Mouse (Mus musculus) heart, embryonic 10.5 days (tissue): ENCODE data around the gene Tbc1d14. TPM values are rescaled to one million over a fixed set of nuclear protein-coding genes. Genes with fewer than 3 reads are reported as not detected.

ENCODE experiments used
- DNase-seq: peaks from one replicate; pipeline ENCODE4 v3.0.0-alpha.2; 2017; ENCODE audit warnings: low spot score
- H3K27ac ChIP-seq: fragments of 300-500 bp; sonication (generic); 2 replicates; pipeline ENCODE4 v1.5.1; 2016; ENCODE audit warnings: mild to moderate bottlenecking
- H3K27me3 ChIP-seq: fragments of 300-500 bp; sonication (generic); 2 replicates; pipeline ENCODE4 v1.6.1; 2016; ENCODE audit warnings: mild to moderate bottlenecking; ENCODE audit not compliant: poor library complexity, insufficient read depth, severe bottlenecking
- H3K36me3 ChIP-seq: fragments of 300-500 bp; sonication (generic); 2 replicates; pipeline ENCODE4 v1.6.1; 2016; ENCODE audit warnings: mild to moderate bottlenecking, moderate library complexity
- H3K4me1 ChIP-seq: fragments of 300-500 bp; sonication (generic); 2 replicates; pipeline ENCODE4 v1.6.1; 2016; ENCODE audit warnings: mild to moderate bottlenecking
- H3K4me3 ChIP-seq: fragments of 300-500 bp; sonication (generic); 2 replicates; pipeline ENCODE4 v1.5.1; 2016; ENCODE audit warnings: mild to moderate bottlenecking, moderate library complexity
- H3K9me3 ChIP-seq: fragments of 300-500 bp; sonication (generic); 2 replicates; pipeline ENCODE4 v1.6.1; 2016; ENCODE audit warnings: mild to moderate bottlenecking, moderate library complexity
- WGBS: fragments of 180-500 bp; shearing (Covaris S2); methylation state at CpG from one replicate; pipeline ENCODE4 v1.1.7; 2016; 5-methylcytosine and 5-hydroxymethylcytosine counted together
- polyA plus RNA-seq: library from polyadenylated mRNA; unstranded; fragments of >200 nt; fragmentation: Nextera tagmentation; extraction: Ambion mirVana; gene quantifications from 2 replicates; pipeline ENCODE4 v1.2.1, GENCODE M21; 2016

Gene Tbc1d14
- polyA plus RNA-seq, 1 experiment from 2014 or later = 26.8 TPM

DNA sequence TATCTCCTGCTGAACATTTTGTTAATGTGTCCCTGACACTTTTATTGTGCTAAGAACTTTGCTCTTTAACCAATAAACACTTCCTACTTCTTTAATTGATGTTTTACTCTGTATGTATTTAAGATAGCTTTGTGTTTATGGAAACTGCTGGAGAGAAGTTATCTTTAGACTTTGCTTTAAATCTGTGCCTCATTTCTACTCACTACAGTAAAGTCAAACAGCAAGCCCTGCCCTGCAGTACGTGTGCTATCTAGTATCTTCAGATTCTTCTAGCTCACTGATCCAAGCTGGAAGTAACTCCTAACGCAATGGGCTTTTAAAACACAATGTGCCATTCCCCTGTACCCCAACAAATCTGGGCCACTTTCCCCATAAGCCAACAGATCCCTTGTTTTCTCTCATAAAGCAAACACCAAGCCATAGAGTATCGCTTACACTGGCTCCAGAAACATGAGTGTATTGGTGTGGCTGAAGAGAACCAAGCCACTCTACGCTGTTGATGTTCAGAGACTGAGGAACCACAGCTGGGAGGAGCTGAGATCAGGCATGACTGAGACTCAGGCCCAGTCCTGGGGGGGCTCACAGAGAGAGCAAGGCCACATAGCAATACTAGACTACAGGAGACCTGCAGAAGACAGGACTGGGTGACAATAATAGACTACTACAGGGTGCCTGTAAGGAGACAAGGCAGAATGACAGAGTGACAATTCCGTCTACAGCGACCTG, 33.4 kb downstream of the Tbc1d14 start:
- 78% methylated on average over 6 of the region's 6 CpGs for WGBS
- Histone ChIP-seq H3K4me3 (no peak overlapping the region), H3K4me1 (peaks cover 57% of the 10 kb centered on the region), H3K27ac (no peak overlapping the region), H3K27me3 (no peaks in the 10 kb centered on the region), H3K36me3 (no peaks in the 10 kb centered on the region), H3K9me3 (no peaks in the 10 kb centered on the region)
- no peak for DNase-seq

GRCm38 (mm10) chr5:36559106-36559505, 34.0 kb downstream of the Tbc1d14 start:
- 85% methylated on average over 5 of the region's 5 CpGs for WGBS
- Histone ChIP-seq H3K4me3 (no peak overlapping the region), H3K9me3 (no peaks in the 10 kb centered on the region), H3K36me3 (no peaks in the 10 kb centered on the region), H3K27ac (no peak overlapping the region), H3K4me1 (peaks cover 57% of the 10 kb centered on the region), H3K27me3 (no peaks in the 10 kb centered on the region)
- DNase-seq = no peak

DNA sequence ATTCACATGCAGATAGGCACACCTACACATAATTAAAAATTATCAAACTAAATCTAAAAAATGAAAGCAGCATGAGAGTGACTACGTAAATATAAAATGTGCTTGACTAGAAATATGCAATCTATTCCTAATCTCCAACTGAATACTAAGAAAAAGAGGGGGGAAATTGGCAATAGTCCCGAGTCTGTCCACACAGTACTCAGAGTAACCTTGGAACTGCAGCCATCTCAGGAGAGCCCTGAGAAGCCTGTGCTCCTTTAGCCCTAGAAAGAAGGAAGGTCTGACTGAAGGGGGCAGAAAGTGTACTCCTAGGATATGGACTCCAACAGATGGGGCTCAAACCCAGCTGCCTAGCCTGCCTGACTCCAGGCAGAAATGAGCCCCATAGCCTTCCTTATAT, 34.5 kb downstream of the Tbc1d14 start:
- 84% methylated on average over 2 of the region's 2 CpGs for WGBS
- no peaks in the 10 kb centered on the region for H3K27me3 ChIP-seq
- H3K36me3 ChIP-seq = no peaks in the 10 kb centered on the region
- DNase-seq = no peak
- H3K9me3 ChIP-seq = no peaks in the 10 kb centered on the region
- H3K4me3 ChIP-seq = no peak overlapping the region
- peaks cover 56% of the 10 kb centered on the region for H3K4me1 ChIP-seq
- H3K27ac ChIP-seq = no peak overlapping the region

- no peaks in the 10 kb centered on the region for H3K27me3 ChIP-seq
- no peak for DNase-seq
- H3K27ac ChIP-seq = no peak overlapping the region
- H3K4me1 ChIP-seq = peaks cover 56% of the 10 kb centered on the region
- no peak overlapping the region for H3K4me3 ChIP-seq
- H3K36me3 ChIP-seq = no peaks in the 10 kb centered on the region
- no peaks in the 10 kb centered on the region for H3K9me3 ChIP-seq
- WGBS = 59% methylated on average over 7 of the region's 7 CpGs
These were observed 35.3 kb downstream of the Tbc1d14 start for GRCm38 (mm10) chr5:36557584-36558308.

DNA sequence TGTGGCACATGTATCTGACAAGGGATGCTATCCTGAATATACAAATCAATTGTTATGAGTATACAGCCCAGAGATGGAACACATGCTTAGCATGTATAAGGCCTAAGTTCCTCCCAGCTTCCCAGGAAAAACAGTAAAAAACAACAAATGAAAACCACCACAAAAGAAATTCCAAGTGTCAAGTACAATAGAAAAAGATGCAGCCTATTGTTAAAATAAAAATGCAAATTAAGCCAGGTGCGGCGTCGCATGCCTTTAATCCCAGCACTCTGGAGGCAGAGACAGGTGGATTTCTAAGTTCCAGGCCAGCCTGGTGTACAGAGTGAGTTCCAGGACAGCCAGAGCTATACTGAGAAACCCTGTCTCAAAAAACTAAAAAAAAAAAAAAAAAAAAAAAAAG, 36.2 kb downstream of the Tbc1d14 start:
- no peak overlapping the region for H3K4me3 ChIP-seq
- H3K4me1 ChIP-seq = peaks cover 52% of the 10 kb centered on the region
- H3K36me3 ChIP-seq = no peaks in the 10 kb centered on the region
- H3K27me3 ChIP-seq = no peaks in the 10 kb centered on the region
- 83% methylated on average over 3 of the region's 3 CpGs for WGBS
- no peak for DNase-seq
- H3K27ac ChIP-seq = no peak overlapping the region
- H3K9me3 ChIP-seq = no peaks in the 10 kb centered on the region

DNA sequence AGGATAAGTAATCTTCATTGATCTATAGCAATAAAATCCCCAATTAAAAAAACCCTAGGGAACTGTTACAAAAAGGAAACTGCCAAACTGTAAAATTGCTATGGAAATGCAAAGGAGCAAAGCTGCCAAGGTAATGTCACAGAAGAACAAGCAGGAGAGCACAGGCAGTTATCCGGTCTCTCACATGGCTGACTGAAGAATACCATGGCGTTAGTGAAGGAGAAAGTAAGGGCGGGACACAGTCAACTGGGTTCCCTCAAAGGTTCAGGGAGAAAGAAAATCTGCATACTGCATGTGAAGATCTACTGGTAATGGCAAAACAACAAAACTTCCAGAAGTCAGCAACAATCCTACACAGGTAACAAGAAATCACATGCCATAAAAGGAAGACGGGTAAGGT, 36.8 kb downstream of the Tbc1d14 start:
- Histone ChIP-seq H3K4me1 (peaks cover 47% of the 10 kb centered on the region), H3K9me3 (no peaks in the 10 kb centered on the region), H3K4me3 (no peak overlapping the region), H3K27ac (no peak overlapping the region), H3K36me3 (no peaks in the 10 kb centered on the region), H3K27me3 (no peaks in the 10 kb centered on the region)
- no peak for DNase-seq
- WGBS = 78% methylated on average over 4 of the region's 4 CpGs

DNA sequence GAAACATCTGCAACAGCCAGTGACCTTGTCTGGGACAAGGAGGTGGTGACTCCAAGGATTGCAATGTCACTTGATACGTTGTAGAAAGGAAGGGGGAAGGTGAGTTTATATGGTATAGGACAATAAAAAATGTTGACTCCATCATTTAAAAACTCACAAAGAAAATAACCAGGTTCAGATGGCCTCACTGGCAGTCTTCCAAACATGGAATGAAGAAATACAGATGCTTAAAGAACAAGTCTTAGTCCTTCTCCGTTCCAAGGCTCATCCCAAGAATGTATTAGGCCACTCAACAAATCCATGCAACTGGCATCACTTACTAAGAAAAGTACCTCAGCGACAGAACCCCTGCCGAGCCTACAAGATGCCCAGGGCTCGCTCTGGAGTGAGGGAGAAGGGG, 38.6 kb downstream of the Tbc1d14 start:
- Histone ChIP-seq H3K27me3 (no peaks in the 10 kb centered on the region), H3K4me1 (peaks cover 42% of the 10 kb centered on the region), H3K9me3 (no peaks in the 10 kb centered on the region), H3K27ac (peak overlapping the region; percentile 75), H3K4me3 (no peak overlapping the region), H3K36me3 (no peaks in the 10 kb centered on the region)
- no peak for DNase-seq
- WGBS = 45% methylated on average over 5 of the region's 5 CpGs

DNA sequence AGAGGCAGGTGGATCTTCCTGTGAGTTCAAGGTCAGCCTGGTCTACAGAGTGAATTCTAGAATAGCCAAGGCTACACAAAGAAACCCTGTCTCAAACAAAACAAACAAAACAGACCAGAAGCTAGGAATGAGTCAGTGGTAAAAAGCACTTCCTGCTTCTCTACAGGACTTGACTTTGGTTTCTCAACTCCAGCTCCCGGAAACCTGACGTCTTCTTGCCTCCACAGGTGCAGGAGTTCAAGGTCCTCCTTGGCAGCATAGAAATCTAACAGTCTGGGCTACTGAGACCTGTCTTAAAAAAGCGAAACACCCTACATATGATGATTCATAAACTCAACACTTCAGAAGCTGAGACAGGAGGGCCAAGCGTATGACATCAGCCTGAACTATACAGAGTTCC, 39.2 kb downstream of the Tbc1d14 start:
- H3K27ac ChIP-seq = peak overlapping the region; percentile 74

GRCm38 (mm10) chr5:36553056-36553606, 39.9 kb downstream of the Tbc1d14 start:
- WGBS = 58% methylated on average over 2 of the region's 2 CpGs
- Histone ChIP-seq H3K4me3 (no peak overlapping the region), H3K36me3 (no peaks in the 10 kb centered on the region), H3K9me3 (no peaks in the 10 kb centered on the region), H3K4me1 (peaks cover 41% of the 10 kb centered on the region), H3K27me3 (no peaks in the 10 kb centered on the region), H3K27ac (peak overlapping the region; percentile 64)
- DNase-seq = no peak

More for the DNA sequence above, 39.2 kb downstream of the Tbc1d14 start:
- no peak overlapping the region for H3K4me3 ChIP-seq
- no peaks in the 10 kb centered on the region for H3K27me3 ChIP-seq
- 61% methylated on average over 4 of the region's 4 CpGs for WGBS
- H3K4me1 ChIP-seq = peaks cover 42% of the 10 kb centered on the region
- no peaks in the 10 kb centered on the region for H3K9me3 ChIP-seq
- H3K36me3 ChIP-seq = no peaks in the 10 kb centered on the region
- no peak for DNase-seq

DNA sequence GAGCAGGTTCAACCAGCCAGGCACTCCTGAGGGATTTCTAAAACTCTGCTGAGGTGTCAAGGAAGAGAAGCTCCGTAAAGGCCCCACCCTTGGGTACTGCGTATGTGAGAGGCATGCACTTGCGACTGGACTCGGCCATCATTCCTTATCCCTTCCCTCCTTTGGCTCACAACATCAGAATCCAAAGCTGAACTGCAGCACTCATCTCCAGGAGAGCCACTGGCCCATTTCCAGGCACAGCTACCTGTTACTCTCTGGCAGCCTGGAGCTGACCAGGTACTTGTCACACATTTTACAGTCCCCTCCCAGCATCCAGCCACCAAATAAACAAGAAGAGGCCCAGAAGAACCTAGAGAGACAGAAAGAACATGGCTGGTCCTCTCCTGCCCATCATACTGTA, 40.7 kb downstream of the Tbc1d14 start:
- no peaks in the 10 kb centered on the region for H3K36me3 ChIP-seq
- 89% methylated on average over 4 of the region's 4 CpGs for WGBS
- no peak overlapping the region for H3K27ac ChIP-seq
- H3K9me3 ChIP-seq = no peaks in the 10 kb centered on the region
- no peaks in the 10 kb centered on the region for H3K27me3 ChIP-seq
- no peak overlapping the region for H3K4me3 ChIP-seq
- H3K4me1 ChIP-seq = peaks cover 34% of the 10 kb centered on the region
- no peak for DNase-seq

DNA sequence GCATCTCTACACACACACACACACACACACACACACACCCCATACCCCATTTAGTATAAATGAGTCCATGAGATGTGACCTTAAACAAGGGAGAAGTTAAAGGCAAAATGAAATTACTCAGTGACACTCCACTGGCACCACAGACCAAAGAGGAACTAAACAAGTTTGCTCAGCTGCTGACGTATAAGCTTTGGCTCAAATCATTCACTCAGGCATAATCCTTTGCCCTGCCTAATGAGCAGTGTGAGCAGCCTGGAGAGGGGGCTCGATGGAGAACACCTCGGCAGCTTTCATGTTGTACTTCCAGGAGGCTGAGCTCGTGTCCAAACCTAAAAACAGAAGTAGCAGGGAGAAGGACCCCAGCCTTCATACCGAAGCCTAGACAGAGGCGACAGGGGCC, 43.8 kb downstream of the Tbc1d14 start:
- Histone ChIP-seq H3K27ac (no peak overlapping the region), H3K4me1 (peaks cover 26% of the 10 kb centered on the region), H3K36me3 (no peaks in the 10 kb centered on the region), H3K9me3 (no peaks in the 10 kb centered on the region), H3K4me3 (no peak overlapping the region), H3K27me3 (no peaks in the 10 kb centered on the region)
- 64% methylated on average over 6 of the region's 6 CpGs for WGBS
- no peak for DNase-seq

DNA sequence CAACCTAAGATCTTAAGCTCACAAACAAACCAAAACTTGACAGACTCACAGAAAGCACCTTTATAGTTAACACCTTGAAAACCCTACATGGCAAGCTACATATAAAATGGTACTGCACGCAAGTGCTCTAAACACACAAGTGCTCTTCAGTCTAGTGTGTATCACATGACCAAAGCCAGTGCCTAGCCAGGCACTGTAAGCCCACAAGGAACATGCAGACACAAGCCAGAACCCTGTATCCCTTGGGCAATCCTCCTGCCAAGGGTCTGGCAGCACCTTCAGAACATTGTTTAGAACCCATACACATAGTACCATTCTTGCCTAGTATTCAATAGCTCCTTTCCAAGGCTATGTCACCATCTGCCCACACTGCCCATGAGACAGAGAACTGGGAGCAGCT, 48.3 kb downstream of the Tbc1d14 start:
- no peak overlapping the region for H3K4me3 ChIP-seq
- no peaks in the 10 kb centered on the region for H3K9me3 ChIP-seq
- no peak overlapping the region for H3K27ac ChIP-seq
- no peaks in the 10 kb centered on the region for H3K36me3 ChIP-seq
- no peaks in the 10 kb centered on the region for H3K27me3 ChIP-seq
- DNase-seq = no peak
- peaks cover 5% of the 10 kb centered on the region for H3K4me1 ChIP-seq
- WGBS = 90% methylated on average over 1 of the region's 1 CpGs

DNA sequence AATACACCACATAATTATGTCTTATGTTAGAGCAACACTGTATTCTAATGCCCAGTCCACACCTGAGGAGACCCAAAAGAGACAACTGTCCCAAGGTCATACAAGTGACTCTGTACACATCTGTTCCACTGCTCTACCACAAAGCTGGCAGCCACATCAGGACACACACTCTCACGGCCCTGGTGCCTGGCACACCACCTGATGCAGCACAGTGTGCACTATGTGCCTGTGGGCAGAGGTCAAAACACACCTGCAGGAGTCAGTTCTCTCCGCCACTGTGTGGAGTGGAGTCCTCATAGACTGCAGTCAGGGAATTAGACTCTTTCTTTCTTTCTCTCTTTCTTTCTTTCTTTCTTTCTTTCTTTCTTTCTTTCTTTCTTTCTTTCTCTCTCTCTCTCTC, 52.1 kb downstream of the Tbc1d14 start:
- no peak for DNase-seq
- no peaks in the 10 kb centered on the region for H3K27me3 ChIP-seq
- no peaks in the 10 kb centered on the region for H3K9me3 ChIP-seq

More for the DNA sequence above, 52.1 kb downstream of the Tbc1d14 start:
- 79% methylated on average over 2 of the region's 2 CpGs for WGBS
- H3K27ac ChIP-seq = no peak overlapping the region
- H3K36me3 ChIP-seq = no peaks in the 10 kb centered on the region; the same call in 1 of the 2 replicates
- no peaks in the 10 kb centered on the region for H3K4me1 ChIP-seq
- no peak overlapping the region for H3K4me3 ChIP-seq
